Mouse (Mus musculus) thymus, adult 2 months (tissue): ENCODE measurements around the gene Borcs7.

Source experiments
- CTCF ChIP-seq: fragments of 200-500 bp; IDR thresholded peaks from 2 replicates; pipeline ENCODE4 v1.5.1; 2012; ENCODE audit warnings: mild to moderate bottlenecking, control low read depth, low read length, moderate library complexity, borderline replicate concordance; ENCODE audit not compliant: control insufficient read depth, poor library complexity, insufficient read depth; ENCODE audit errors: extremely low read depth
- POLR2A ChIP-seq: fragments of 200-500 bp; IDR thresholded peaks from 2 replicates; pipeline ENCODE4 v1.6.1; 2012; ENCODE audit warnings: mild to moderate bottlenecking, low read length, control low read depth, moderate library complexity; ENCODE audit not compliant: control insufficient read depth, poor library complexity, insufficient read depth; ENCODE audit errors: extremely low read depth

- TF ChIP-seq POLR2A (no peak), CTCF (no peak)
These were observed 41.9 kb upstream of the Borcs7 start for GRCm38 (mm10) chr19:46647850-46648249.
